Mouse (Mus musculus) lung, postnatal 0 days (tissue): ENCODE measurements at regions not wholly inside any gene's neighbourhood (a gene's known extent, or its start where the extent isn't known, plus 50 kb on each side); places are given as distances from the start of the nearest gene placed in this dataset.

Source experiments
- CTCF ChIP-seq: IDR thresholded peaks from 2 replicates; pipeline ENCODE4 v1.5.1; 2016; ENCODE audit warnings: antibody characterized with exemption, mild to moderate bottlenecking
- EP300 ChIP-seq: IDR thresholded peaks from 2 replicates; pipeline ENCODE4 v1.6.1; 2016; ENCODE audit warnings: antibody characterized with exemption, mild to moderate bottlenecking, control low read depth

DNA sequence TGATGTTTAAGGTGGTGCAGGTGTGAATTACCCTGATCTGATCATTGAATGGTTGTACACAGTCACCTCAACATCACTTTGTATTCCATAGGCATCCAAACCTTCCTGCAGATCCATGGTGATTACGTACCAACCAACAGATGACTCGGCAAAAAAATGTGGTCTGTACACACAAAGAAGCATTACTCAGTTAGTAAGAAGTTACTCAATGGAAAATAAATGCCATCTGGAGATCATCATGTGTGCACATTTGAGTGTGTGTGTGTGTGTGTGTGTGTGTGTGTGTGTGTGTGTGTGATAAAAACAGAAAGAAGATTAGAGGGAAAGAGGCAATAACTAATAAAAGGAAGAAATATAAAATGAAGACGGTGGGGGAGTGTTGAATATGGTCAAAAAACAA, 1512.2 kb upstream of the Gm6569 start:
- TF ChIP-seq CTCF (no peak), EP300 (no peak)
